Mouse (Mus musculus) CH12.LX (cell line): ENCODE results near the gene Klc1. TPM values are rescaled to one million over a fixed set of nuclear protein-coding genes. Genes with fewer than 3 reads are reported as not detected.
A peak's percentile ranks its signal among the peaks of the same experiment; 100 is the strongest.

Experiments
- DNase-seq: peaks from one replicate; pipeline ENCODE4 v3.0.0-alpha.2; 2013; ENCODE audit errors: extremely low read depth
- H3K27ac ChIP-seq: 2 replicates; pipeline ENCODE4 v1.5.1; 2012; ENCODE audit warnings: low read depth, mild to moderate bottlenecking, control low read depth, moderate library complexity; ENCODE audit not compliant: insufficient read depth
- H3K27me3 ChIP-seq: replicated peaks from 2 replicates; pipeline ENCODE3; 2012; ENCODE audit warnings: inconsistent platforms
- H3K36me3 ChIP-seq, 2 experiments: replicated peaks in 1 of 2; 2 replicates each; pipeline versions ENCODE3 to v1.6.1; 2012; ENCODE audit warnings: inconsistent platforms in 1 of 2, low read length in 1 of 2, mild to moderate bottlenecking in 1 of 2, mixed read lengths in 1 of 2, moderate library complexity in 1 of 2; ENCODE audit not compliant: control insufficient read depth in 1 of 2, insufficient read depth in 1 of 2
- H3K4me1 ChIP-seq, 2 experiments: 2 replicates each; pipeline ENCODE4 v1.6.1; 2012; ENCODE audit warnings: inconsistent platforms in 1 of 2, moderate library complexity in 1 of 2; ENCODE audit not compliant: insufficient read depth in 2 of 2, control insufficient read depth in 1 of 2
- H3K4me2 ChIP-seq: 2 replicates; pipeline ENCODE4 v1.6.1; 2012; ENCODE audit warnings: low read depth, mild to moderate bottlenecking, control low read depth; ENCODE audit not compliant: poor library complexity, insufficient read depth, severe bottlenecking
- H3K4me3 ChIP-seq, 3 experiments: fragments of 150-350 bp in 1 of 3; sonication (generic) in 1 of 3; replicated peaks in 1 of 3; 2 replicates each; pipeline versions ENCODE3 to v1.5.1; 2011 to 2012; ENCODE audit warnings: low read depth in 2 of 3, low read length in 2 of 3, mild to moderate bottlenecking in 2 of 3, moderate library complexity in 2 of 3, control low read depth in 1 of 3, improper control_type of control experiment in 1 of 3, inconsistent platforms in 1 of 3, mixed read lengths in 1 of 3; ENCODE audit not compliant: poor library complexity in 1 of 3
- H3K79me2 ChIP-seq: replicated peaks from 2 replicates; pipeline ENCODE4 v1.6.1; 2012; ENCODE audit warnings: mild to moderate bottlenecking, moderate library complexity; ENCODE audit not compliant: control insufficient read depth, poor library complexity, insufficient read depth, severe bottlenecking; ENCODE audit errors: extremely low read depth
- H3K9ac ChIP-seq: 2 replicates; pipeline ENCODE4 v1.6.1; 2012; ENCODE audit warnings: low read depth, mild to moderate bottlenecking, control low read depth, moderate library complexity; ENCODE audit not compliant: insufficient read depth
- H3K9me3 ChIP-seq: replicated peaks from 2 replicates; pipeline ENCODE3; 2012; ENCODE audit warnings: low read length, inconsistent platforms, mixed read lengths
- BHLHE40 ChIP-seq: IDR thresholded peaks from 2 replicates; pipeline ENCODE4 v1.6.1; 2011; ENCODE audit warnings: mild to moderate bottlenecking, low read depth, low read length, improper control_type of control experiment
- CHD1 ChIP-seq: IDR thresholded peaks from 2 replicates; pipeline ENCODE4 v1.6.1; 2012; ENCODE audit warnings: low read depth, low read length, improper control_type of control experiment, inconsistent platforms
- CTCF ChIP-seq, 2 experiments: IDR thresholded peaks in 1 of 2; conservative IDR thresholded peaks in 1 of 2; 2 replicates each; pipeline ENCODE4 v1.5.1; 2011 to 2012; ENCODE audit warnings: low read depth in 2 of 2, low read length in 2 of 2, improper control_type of control experiment in 1 of 2, inconsistent platforms in 1 of 2, mild to moderate bottlenecking in 1 of 2, moderate library complexity in 1 of 2
- E2F4 ChIP-seq: IDR thresholded peaks from 2 replicates; pipeline ENCODE4 v1.6.1; 2011; ENCODE audit warnings: low read depth, low read length, improper control_type of control experiment; ENCODE audit not compliant: insufficient replicate concordance
- EP300 ChIP-seq: IDR thresholded peaks from 2 replicates; pipeline ENCODE4 v1.6.1; 2011; ENCODE audit warnings: low read length, improper control_type of control experiment
- GABPA ChIP-seq: IDR thresholded peaks from 2 replicates; pipeline ENCODE4 v1.6.1; 2012; ENCODE audit warnings: low read depth, low read length, improper control_type of control experiment, inconsistent platforms; ENCODE audit not compliant: insufficient replicate concordance
- HCFC1 ChIP-seq: IDR thresholded peaks from 2 replicates; pipeline ENCODE4 v1.6.1; 2012; ENCODE audit warnings: low read depth, mild to moderate bottlenecking, inconsistent platforms, low read length, improper control_type of control experiment
- IRF4 ChIP-seq: IDR thresholded peaks from 2 replicates; pipeline ENCODE4 v1.6.1; 2014; ENCODE audit warnings: low read depth, mild to moderate bottlenecking, inconsistent platforms, low read length, improper control_type of control experiment
- KAT2A ChIP-seq: IDR thresholded peaks from 2 replicates; pipeline ENCODE4 v1.6.1; 2012; ENCODE audit warnings: low read length, improper control_type of control experiment, inconsistent platforms; ENCODE audit not compliant: insufficient replicate concordance
- MAFK ChIP-seq: IDR thresholded peaks from 2 replicates; pipeline ENCODE4 v1.6.1; 2011; ENCODE audit warnings: low read length, improper control_type of control experiment; ENCODE audit not compliant: insufficient replicate concordance
- NRF1 ChIP-seq: IDR thresholded peaks from 2 replicates; pipeline ENCODE4 v1.6.1; 2014; ENCODE audit warnings: low read depth, mild to moderate bottlenecking, inconsistent platforms, low read length, improper control_type of control experiment, moderate library complexity
- RAD21 ChIP-seq: IDR thresholded peaks from 2 replicates; pipeline ENCODE4 v1.6.1; 2011; ENCODE audit warnings: low read depth, mild to moderate bottlenecking, low read length, improper control_type of control experiment, moderate library complexity
- UBTF ChIP-seq: IDR thresholded peaks from 2 replicates; pipeline ENCODE4 v1.6.1; 2012; ENCODE audit warnings: low read depth, mild to moderate bottlenecking, inconsistent platforms, low read length, improper control_type of control experiment, moderate library complexity
- USF1 ChIP-seq: IDR thresholded peaks from 2 replicates; pipeline ENCODE4 v1.6.1; 2014; ENCODE audit warnings: low read depth, mild to moderate bottlenecking, inconsistent platforms, low read length, improper control_type of control experiment
- USF2 ChIP-seq: conservative IDR thresholded peaks from 2 replicates; pipeline ENCODE4 v1.6.1; 2011; ENCODE audit warnings: low read depth, low read length, improper control_type of control experiment
- dilution Hi-C: fragments of 300-500 bp; cut with MboI; formaldehyde crosslinking; loops from 2 replicates; pipeline ENCODE4 v1.14.3; 2020; ENCODE audit warnings: low sequenced_read_pairs; ENCODE audit not compliant: extremely low pct_unique_long_range_greater_than_20kb, extremely low pct_ligation_motif_present
- in situ Hi-C: fragments of 300-500 bp; cut with MboI; formaldehyde crosslinking; loops from 3 replicates; pipeline ENCODE4 v1.14.3; 2019; ENCODE audit warnings: low sequenced_read_pairs, low pct_ligation_motif_present, low pct_unique_long_range_greater_than_20kb, mixed read lengths
- polyA plus RNA-seq: library from polyadenylated mRNA; unstranded; fragments of >175 nt; gene quantifications from 2 replicates; pipeline ENCODE4 v1.2.1, GENCODE M21; 2012; ENCODE audit warnings: low read depth; ENCODE audit not compliant: insufficient read length
- total RNA-seq, 2 experiments: library from RNA; depleted of rRNA; stranded (reverse); fragments of 300-350 nt in 1 of 2; fragments of >200 nt in 1 of 2; gene quantifications; 2 replicates each; pipeline ENCODE4 v1.2.3; 2012 to 2014

Gene Klc1
- total and polyA plus RNA-seq, 3 experiments: 45.6 to 77.0 (median 55.1) TPM

GRCm38 (mm10) chr12:111760306-111760908 is 1.8 kb downstream of the Klc1 start:
- Histone ChIP-seq H3K4me3 (peak overlapping the region in 2 of 3 experiments; percentile 92 to 94), H3K27ac (no peak overlapping the region), H3K36me3 (peaks cover 9 to 30% of the 10 kb centered on the region in 2 experiments), H3K9ac (no peak overlapping the region; the same call in 1 of the 2 replicates), H3K79me2 (peaks cover 25% of the 10 kb centered on the region), H3K27me3 (peaks cover 13% of the 10 kb centered on the region), H3K4me2 (peak overlapping the region; percentile 73; the same call in 1 of the 2 replicates), H3K9me3 (no peaks in the 10 kb centered on the region), H3K4me1 (peaks cover 18 to 55% of the 10 kb centered on the region in 2 experiments)
- in situ Hi-C loops: no loop called here
- DNase-seq: no peak
- dilution Hi-C loops: no loop called here
- TF ChIP-seq EP300: no peak
- TF ChIP-seq E2F4: no peak
- TF ChIP-seq GABPA: no peak
- TF ChIP-seq USF1: no peak

- Histone ChIP-seq H3K9ac (no peak overlapping the region), H3K4me3 (no peak overlapping the region), H3K4me2 (no peak overlapping the region), H3K27ac (no peak overlapping the region), H3K4me1 (peaks cover 28 to 76% of the 10 kb centered on the region in 2 experiments), H3K79me2 (peaks cover 35% of the 10 kb centered on the region), H3K27me3 (no peaks in the 10 kb centered on the region), H3K36me3 (peaks cover 9 to 47% of the 10 kb centered on the region in 2 experiments), H3K9me3 (no peaks in the 10 kb centered on the region)
- no peak for DNase-seq
- in situ Hi-C loops: no loop called here
- TF ChIP-seq HCFC1 (no peak), KAT2A (no peak), CTCF (conservative IDR thresholded peaks at IDR 0.05 in 1 of 2, IDR thresholded peaks at IDR 0.05 in 1 of 2; ENCODE audit: low read depth in 2 of 2, low read length in 2 of 2) (no peak), MAFK (no peak), BHLHE40 (no peak), UBTF (no peak), RAD21 (no peak), USF2 (no peak), NRF1 (no peak), IRF4 (no peak), EP300 (no peak), CHD1 (no peak)
- dilution Hi-C loops: no loop called here
Measured at GRCm38 (mm10) chr12:111762620-111763280, 4.1 kb downstream of the Klc1 start.
